Mouse (Mus musculus) B cell, adult 2 months (primary cell): ENCODE measurements at regions not wholly inside any gene's neighbourhood (a gene's known extent, or its start where the extent isn't known, plus 50 kb on each side); places are given as distances from the start of the nearest gene placed in this dataset.
"Not testable (repeated sequence)": the region's sequence is repeated elsewhere in the genome, so short reads cannot be mapped to it uniquely, and the experiment has no call there.

Experiments used
- DNase-seq, 2 experiments: peaks; one replicate each; pipeline ENCODE4 v3.0.0; 2022

- not testable (repeated sequence) for DNase-seq
Observed at GRCm38 (mm10) chr10:26607081-26607480, 146.1 kb upstream of the Arhgap18 start.

DNA sequence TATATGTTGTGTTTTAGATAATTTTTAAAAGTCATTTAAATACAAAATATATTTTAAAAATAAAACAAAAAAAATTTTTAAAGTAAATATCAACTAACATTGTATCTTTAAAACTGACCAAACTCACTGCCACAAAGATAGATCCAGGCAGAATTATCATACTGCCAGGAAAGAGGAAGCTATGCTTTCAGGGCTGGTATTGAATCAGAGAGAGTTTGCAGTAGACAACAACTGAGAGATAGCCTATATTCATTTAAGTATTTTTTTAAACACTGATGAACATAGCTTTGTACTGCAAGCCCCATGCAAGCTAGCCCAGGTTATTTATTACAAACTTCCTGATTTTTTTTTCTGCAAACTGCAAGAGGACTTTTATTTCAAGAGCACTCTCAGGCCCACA is 142.0 kb upstream of the Arhgap18 start:
- no peak for DNase-seq

GRCm38 (mm10) chr10:26630196-26630760 is 122.9 kb upstream of the Arhgap18 start:
- DNase-seq, result no peak

- DNase-seq, result no peak
Observed at GRCm38 (mm10) chr10:26632266-26632665, 121.0 kb upstream of the Arhgap18 start.

GRCm38 (mm10) chr10:26637459-26637858 is 115.8 kb upstream of the Arhgap18 start:
- no peak for DNase-seq

GRCm38 (mm10) chr10:26638056-26638455 is 115.2 kb upstream of the Arhgap18 start:
- no peak for DNase-seq

GRCm38 (mm10) chr10:26639118-26639517 is 114.1 kb upstream of the Arhgap18 start:
- no peak for DNase-seq

DNA sequence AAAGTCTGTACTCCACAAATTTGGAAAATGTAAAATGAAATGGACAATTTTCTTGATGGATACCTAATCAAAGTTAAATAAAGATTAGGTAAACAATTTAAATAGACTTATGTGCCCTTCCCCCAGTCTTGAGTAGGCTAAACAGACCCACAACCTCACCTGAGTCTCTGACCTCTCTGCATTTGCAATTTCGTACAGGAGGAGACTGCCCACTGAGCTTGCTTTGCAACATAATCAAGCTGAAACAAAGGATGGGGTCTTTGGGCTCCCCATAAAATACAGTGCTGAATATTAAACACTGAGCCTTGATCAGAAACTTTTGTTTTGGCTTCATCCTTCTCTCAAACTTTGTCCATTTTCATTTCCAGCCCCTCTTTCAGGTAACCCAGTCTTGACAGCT is 100.1 kb upstream of the Arhgap18 start:
- no peak for DNase-seq

GRCm38 (mm10) chr10:26664270-26664669 is 89.0 kb upstream of the Arhgap18 start:
- no peak for DNase-seq

- DNase-seq, result no peak
Observed at GRCm38 (mm10) chr10:26679500-26680227, 73.6 kb upstream of the Arhgap18 start.

DNA sequence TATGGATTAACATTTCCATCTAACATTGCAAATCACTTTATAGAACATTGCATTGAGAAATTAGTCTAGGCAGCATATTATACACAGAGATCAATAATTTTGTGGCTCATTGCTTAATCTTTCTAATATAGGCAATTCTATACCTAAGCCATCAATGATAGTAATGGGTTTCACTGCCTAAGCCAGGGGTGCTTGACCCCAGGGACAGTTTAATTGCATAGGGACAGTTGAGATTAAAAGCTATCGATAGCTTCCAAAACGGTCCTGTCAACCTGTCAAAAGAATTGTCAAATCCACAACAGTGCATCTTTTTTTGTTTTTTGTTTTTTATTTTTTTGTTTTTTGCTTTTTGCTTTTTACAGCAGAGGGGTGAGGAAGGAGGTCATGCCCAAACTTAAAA is 58.5 kb upstream of the Arhgap18 start:
- no peak for DNase-seq

DNA sequence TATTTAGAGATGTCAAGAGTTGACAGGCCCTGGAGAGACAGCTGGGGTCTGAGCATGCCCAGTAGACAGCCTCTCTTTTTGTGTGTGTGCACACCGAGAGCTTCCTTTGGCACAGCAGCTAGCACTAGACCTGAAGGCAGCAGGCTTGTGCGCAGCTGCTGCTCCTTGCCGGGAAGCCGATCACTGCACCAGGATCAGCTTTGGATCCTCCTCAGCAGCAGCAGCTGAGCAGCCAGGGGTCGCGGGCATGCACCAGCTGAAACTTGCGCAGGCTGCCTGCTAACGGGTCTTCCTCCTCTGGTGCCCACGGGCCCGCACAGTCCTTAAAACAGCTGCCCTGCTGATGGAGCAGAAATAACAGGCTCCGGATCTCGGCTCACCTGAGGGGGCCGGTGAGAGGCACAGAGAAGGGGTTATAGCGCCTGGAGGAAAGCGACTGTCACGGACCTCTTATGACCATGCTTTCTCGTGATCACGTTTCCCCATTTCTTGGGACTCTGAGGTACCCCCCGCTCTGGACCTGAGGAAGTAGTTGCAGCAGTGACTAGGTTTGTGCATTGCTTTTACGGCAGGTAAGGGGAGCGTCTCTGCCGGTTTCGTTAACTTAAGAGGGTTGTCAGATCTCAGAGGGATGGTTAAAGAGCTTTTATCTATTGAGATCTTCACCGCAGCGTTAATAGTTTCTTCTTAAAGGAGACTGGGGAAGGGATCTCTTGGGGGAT is 57.8 kb upstream of the Arhgap18 start:
- peak in 1 of 2 experiments; percentile 6 for DNase-seq
